Mouse (Mus musculus): Measurements from ENCODE around the gene Tmem117.

GRCm38 (mm10) chr15:94864134-94864533, 235.1 kb downstream of the Tmem117 start:
- no peak for TF ChIP-seq CTCF (IDR thresholded peaks at IDR 0.05; ENCODE audit: extremely low read depth, insufficient read depth, low read length)
- TF ChIP-seq POLR2A (IDR thresholded peaks at IDR 0.05; ENCODE audit: extremely low read depth, insufficient read depth, low read length), result no peak

Measured in cortical plate, adult 2 months (tissue).